Comparison of ENCODE assay signal across 17 mouse cellular contexts in genomic region chr7:29861660-29862059, GRCm38 (mm10). TPM values are rescaled to one million over a fixed set of nuclear protein-coding genes. Genes with fewer than 3 reads are reported as not detected.
DNase-seq lines count a peak whose midpoint lies in the region; ATAC-seq and TF ChIP-seq lines count a peak whose summit lies in the region.
"Had no signal": no experiment of that assay in that cellular context is flagged by ENCODE, and none has a peak within 500 bp of the region (broad histone marks: within the 10 kb centered on the region; RNA-seq: fewer than 3 reads in every experiment).

No protein-coding gene starts in this region.

- no peak overlapping the region for H3K9ac ChIP-seq in intestine, postnatal 0 days (ENCODE audit: low read depth, low read length)
- no peak overlapping the region for H3K9ac ChIP-seq in intestine, embryonic 16.5 days (ENCODE audit: low read depth, low read length)
- H3K9ac ChIP-seq in forebrain, embryonic 16.5 days (replicated peaks; ENCODE audit: low read depth, low read length) = no peak overlapping the region
- H3K9ac ChIP-seq: embryonic facial prominence, embryonic 13.5 days; forebrain, embryonic 13.5 days; heart, embryonic 13.5 days; hindbrain, embryonic 13.5 days; limb, embryonic 13.5 days; midbrain, embryonic 12.5 days had no signal

- no peak for ATAC-seq in intestine, postnatal 0 days
- no peak for ATAC-seq in intestine, embryonic 16.5 days
- no peak for ATAC-seq in forebrain, embryonic 16.5 days
- ATAC-seq: forebrain, embryonic 13.5 days had no signal

- no peaks in the 10 kb centered on the region for H3K9me3 ChIP-seq in intestine, postnatal 0 days (ENCODE audit: control insufficient read depth)
- no peaks in the 10 kb centered on the region; the same call in 1 of the 2 replicates for H3K9me3 ChIP-seq in intestine, embryonic 16.5 days (ENCODE audit: control insufficient read depth, low read length)
- H3K9me3 ChIP-seq in E14TG2a.4 (ENCODE audit: low read length) = no peaks in the 10 kb centered on the region
- H3K9me3 ChIP-seq in forebrain, embryonic 16.5 days (ENCODE audit: control insufficient read depth, low read length) = no peaks in the 10 kb centered on the region
- H3K9me3 ChIP-seq: embryonic facial prominence, embryonic 13.5 days; heart, embryonic 13.5 days; hindbrain, embryonic 13.5 days; limb, embryonic 13.5 days; midbrain, embryonic 12.5 days had no signal

- H3K4me3 ChIP-seq in intestine, postnatal 0 days (ENCODE audit: low read depth, low read length) = no peak overlapping the region
- H3K4me3 ChIP-seq in intestine, embryonic 16.5 days (ENCODE audit: low read length) = no peak overlapping the region
- H3K4me3 ChIP-seq in E14TG2a.4 (replicated peaks; ENCODE audit: low read length) = no peak overlapping the region
- H3K4me3 ChIP-seq in bone marrow, adult 2 months (replicated peaks; ENCODE audit: control insufficient read depth, low read depth, low read length) = no peak overlapping the region
- H3K4me3 ChIP-seq in forebrain, embryonic 16.5 days (replicated peaks; ENCODE audit: low read length) = no peak overlapping the region
- H3K4me3 ChIP-seq: embryonic facial prominence, embryonic 13.5 days; forebrain, embryonic 13.5 days; gastrocnemius, adult 2 months; heart, embryonic 13.5 days; limb, embryonic 13.5 days; midbrain, embryonic 12.5 days had no signal

- 90% methylated on average over 7 of the region's 7 CpGs for WGBS in intestine, postnatal 0 days
- 92% methylated on average over 7 of the region's 7 CpGs for WGBS in intestine, embryonic 16.5 days
- WGBS in bone marrow, adult 2 months = 84% methylated on average over 7 of the region's 7 CpGs
- 86% methylated on average over 7 of the region's 7 CpGs for WGBS in forebrain, embryonic 16.5 days

- H3K36me3 ChIP-seq in intestine, postnatal 0 days (ENCODE audit: control insufficient read depth, insufficient read depth) = no peaks in the 10 kb centered on the region
- H3K36me3 ChIP-seq in intestine, embryonic 16.5 days (ENCODE audit: control insufficient read depth, insufficient read depth, low read length) = peaks cover 3% of the 10 kb centered on the region; the same call in 1 of the 2 replicates
- peaks cover 11% of the 10 kb centered on the region for H3K36me3 ChIP-seq in E14TG2a.4 (ENCODE audit: insufficient read depth, low read length)
- peaks cover 5% of the 10 kb centered on the region; the same call in 1 of the 2 replicates for H3K36me3 ChIP-seq in forebrain, embryonic 16.5 days (ENCODE audit: control insufficient read depth, insufficient read depth)

- TF ChIP-seq CTCF in intestine, postnatal 0 days (IDR thresholded peaks at IDR 0.05; ENCODE audit: low read depth) = peak; percentile 40
- peak; percentile 73 for TF ChIP-seq CTCF in E14TG2a.4 (conservative IDR thresholded peaks at IDR 0.05; ENCODE audit: low read length)
- TF ChIP-seq CTCF in bone marrow, adult 2 months (IDR thresholded peaks at IDR 0.05; ENCODE audit: control insufficient read depth, insufficient read depth, low read length) = peak; percentile 23; the same call in 1 of the 2 replicates

- DNase-seq in 416B (ENCODE audit: low read depth) = peak; percentile 70
- DNase-seq in testis, postnatal 10 days (ENCODE audit: low spot score) = no peak
- no peak for DNase-seq in cerebellum, postnatal 14 days
- DNase-seq: cerebellum, adult 9-11 months; gastrocnemius, adult 2 months; thymus, adult 18-20 months had no signal

- H3K4me2 ChIP-seq in intestine, postnatal 0 days (replicated peaks; ENCODE audit: low read depth) = no peak overlapping the region
- H3K4me2 ChIP-seq in intestine, embryonic 16.5 days (ENCODE audit: low read depth, low read length) = no peak overlapping the region
- no peak overlapping the region for H3K4me2 ChIP-seq in forebrain, embryonic 16.5 days (ENCODE audit: low read length)
- H3K4me2 ChIP-seq: embryonic facial prominence, embryonic 13.5 days; heart, embryonic 13.5 days; limb, embryonic 13.5 days; midbrain, embryonic 12.5 days had no signal

- no peak for TF ChIP-seq POLR2A in bone marrow, adult 2 months (IDR thresholded peaks at IDR 0.05; ENCODE audit: borderline replicate concordance, control insufficient read depth, low read depth, low read length)

- no peaks in the 10 kb centered on the region for H3K27me3 ChIP-seq in intestine, postnatal 0 days (replicated peaks; ENCODE audit: control insufficient read depth, insufficient read depth, low read length)
- no peaks in the 10 kb centered on the region for H3K27me3 ChIP-seq in intestine, embryonic 16.5 days (replicated peaks; ENCODE audit: control insufficient read depth, insufficient read depth, low read length)
- H3K27me3 ChIP-seq in E14TG2a.4 (ENCODE audit: insufficient read depth, low read length) = no peaks in the 10 kb centered on the region
- no peaks in the 10 kb centered on the region for H3K27me3 ChIP-seq in forebrain, embryonic 16.5 days (replicated peaks; ENCODE audit: control insufficient read depth, insufficient read depth, low read length)
- H3K27me3 ChIP-seq: embryonic facial prominence, embryonic 13.5 days; forebrain, embryonic 13.5 days; heart, embryonic 13.5 days; hindbrain, embryonic 13.5 days; limb, embryonic 13.5 days; midbrain, embryonic 12.5 days had no signal

- no peak overlapping the region for H3K27ac ChIP-seq in intestine, postnatal 0 days (ENCODE audit: low read depth, low read length)
- H3K27ac ChIP-seq in intestine, embryonic 16.5 days (ENCODE audit: low read length) = no peak overlapping the region
- H3K27ac ChIP-seq in bone marrow, adult 2 months (ENCODE audit: control insufficient read depth, insufficient read depth, low read depth, low read length, poor library complexity) = no peak overlapping the region
- H3K27ac ChIP-seq in forebrain, embryonic 16.5 days (ENCODE audit: low read length) = no peak overlapping the region
- H3K27ac ChIP-seq: embryonic facial prominence, embryonic 13.5 days; forebrain, embryonic 13.5 days; gastrocnemius, adult 2 months; heart, embryonic 13.5 days; hindbrain, embryonic 13.5 days; limb, embryonic 13.5 days; midbrain, embryonic 12.5 days had no signal

- no peaks in the 10 kb centered on the region for H3K4me1 ChIP-seq in intestine, postnatal 0 days (replicated peaks; ENCODE audit: control insufficient read depth, insufficient read depth, low read length)
- peaks cover 6% of the 10 kb centered on the region for H3K4me1 ChIP-seq in intestine, embryonic 16.5 days (ENCODE audit: control insufficient read depth, insufficient read depth, low read length)
- H3K4me1 ChIP-seq in E14TG2a.4 (replicated peaks; ENCODE audit: low read depth, low read length) = peaks cover 35% of the 10 kb centered on the region
- H3K4me1 ChIP-seq in bone marrow, adult 2 months (ENCODE audit: control insufficient read depth, insufficient read depth, low read length) = no peaks in the 10 kb centered on the region
- peaks cover 10% of the 10 kb centered on the region for H3K4me1 ChIP-seq in forebrain, embryonic 16.5 days (replicated peaks; ENCODE audit: control insufficient read depth, insufficient read depth, low read length)

RNA-seq across cellular contexts. Expression of gene Zfp420, which starts 1.9 kb away (rescaled TPM):
- polyA plus RNA-seq in intestine, postnatal 0 days (2015; fragmentation: Nextera tagmentation; extraction: Ambion mirVana) = 1.4 and 1.5 TPM in 2 replicates
- 4.2 and 4.3 TPM in 2 replicates for polyA plus RNA-seq in intestine, embryonic 16.5 days (2015; fragmentation: Nextera tagmentation; extraction: Ambion mirVana)
- 0.79 and 5.3 TPM in 2 replicates for polyA plus RNA-seq in bone marrow, adult 2 months (2011; ENCODE audit: insufficient read depth, insufficient read length, low replicate concordance, missing spikeins)
- 23.4 and 23.7 TPM in 2 replicates for polyA plus RNA-seq in forebrain, embryonic 16.5 days (2015; fragmentation: Nextera tagmentation; extraction: Ambion mirVana)

RNA-seq across cellular contexts. Expression of gene Zfp940, which starts 8.2 kb away (rescaled TPM):
- 0.98 and 0.99 TPM in 2 replicates for polyA plus RNA-seq in intestine, postnatal 0 days (2015; fragmentation: Nextera tagmentation; extraction: Ambion mirVana)
- 2.7 and 3.2 TPM in 2 replicates for polyA plus RNA-seq in intestine, embryonic 16.5 days (2015; fragmentation: Nextera tagmentation; extraction: Ambion mirVana)
- 0.34 and 6.7 TPM in 2 replicates for polyA plus RNA-seq in bone marrow, adult 2 months (2011; ENCODE audit: insufficient read depth, insufficient read length, low replicate concordance, missing spikeins)
- 15.7 and 18.2 TPM in 2 replicates for polyA plus RNA-seq in forebrain, embryonic 16.5 days (2015; fragmentation: Nextera tagmentation; extraction: Ambion mirVana)

RNA-seq across cellular contexts. Expression of gene Zfp27, which starts 44.7 kb away (rescaled TPM):
- 3.2 TPM in 2 replicates for polyA plus RNA-seq in intestine, postnatal 0 days (2015; fragmentation: Nextera tagmentation; extraction: Ambion mirVana)
- polyA plus RNA-seq in intestine, embryonic 16.5 days (2015; fragmentation: Nextera tagmentation; extraction: Ambion mirVana) = 6.6 and 7.1 TPM in 2 replicates
- 0.97 and 3.4 TPM in 2 replicates for polyA plus RNA-seq in bone marrow, adult 2 months (2011; ENCODE audit: insufficient read depth, insufficient read length, low replicate concordance, missing spikeins)
- polyA plus RNA-seq in forebrain, embryonic 16.5 days (2015; fragmentation: Nextera tagmentation; extraction: Ambion mirVana) = 18.0 and 20.5 TPM in 2 replicates

RNA-seq across cellular contexts. Expression of gene Zfp790, which starts 45.7 kb away (rescaled TPM):
- polyA plus RNA-seq in intestine, postnatal 0 days (2015; fragmentation: Nextera tagmentation; extraction: Ambion mirVana) = 4.1 and 4.3 TPM in 2 replicates
- polyA plus RNA-seq in intestine, embryonic 16.5 days (2015; fragmentation: Nextera tagmentation; extraction: Ambion mirVana) = 10.0 and 11.1 TPM in 2 replicates
- polyA plus RNA-seq in bone marrow, adult 2 months (2011; ENCODE audit: insufficient read depth, insufficient read length, low replicate concordance, missing spikeins) = 2.1 and 3.8 TPM in 2 replicates
- polyA plus RNA-seq in forebrain, embryonic 16.5 days (2015; fragmentation: Nextera tagmentation; extraction: Ambion mirVana) = 33.8 and 37.1 TPM in 2 replicates

RNA-seq across cellular contexts. Expression of gene Zfp383, which starts 46.4 kb away (rescaled TPM):
- polyA plus RNA-seq in intestine, postnatal 0 days (2015; fragmentation: Nextera tagmentation; extraction: Ambion mirVana) = 1.4 and 1.8 TPM in 2 replicates
- 2.7 TPM in 2 replicates for polyA plus RNA-seq in intestine, embryonic 16.5 days (2015; fragmentation: Nextera tagmentation; extraction: Ambion mirVana)
- 1.6 and 3.9 TPM in 2 replicates for polyA plus RNA-seq in bone marrow, adult 2 months (2011; ENCODE audit: insufficient read depth, insufficient read length, low replicate concordance, missing spikeins)
- 7.5 and 7.8 TPM in 2 replicates for polyA plus RNA-seq in forebrain, embryonic 16.5 days (2015; fragmentation: Nextera tagmentation; extraction: Ambion mirVana)

Comparison
In these comparisons a context has a peak if more than half of its experiments do, and no peak if none do; other contexts are left out.
1. CTCF ChIP-seq: peak in every context shown above with its lines; median percentile 73 in E14TG2a.4; 40 in intestine, postnatal 0 days; 23 in bone marrow, adult 2 months.